Mouse (Mus musculus): ENCODE results near the gene Slc22a17. TPM values are rescaled to one million over a fixed set of nuclear protein-coding genes. Genes with fewer than 3 reads are reported as not detected.
"Not testable (repeated sequence)": the region's sequence is repeated elsewhere in the genome, so short reads cannot be mapped to it uniquely, and the experiment has no call there.

Gene Slc22a17
- total RNA-seq (2015): 1.3 and 3.0 TPM in 2 replicates
- 1.3 and 1.4 TPM in 2 replicates for total RNA-seq (2017)

GRCm38 (mm10) chr14:54912886-54913285 is at the start of gene Slc22a17:
Gene Slc22a17, minus strand, starts transcription at chr14:54913132.
- peak; percentile 70 for ATAC-seq (replicated peaks; ENCODE audit: poor library complexity)

GRCm38 (mm10) chr14:54962714-54963113 is 49.8 kb upstream of the Slc22a17 start:
- ATAC-seq (replicated peaks; ENCODE audit: poor library complexity): no peak

- ATAC-seq (replicated peaks; ENCODE audit: poor library complexity): no peak
Observed at GRCm38 (mm10) chr14:54961487-54961886, 48.6 kb upstream of the Slc22a17 start.

DNA sequence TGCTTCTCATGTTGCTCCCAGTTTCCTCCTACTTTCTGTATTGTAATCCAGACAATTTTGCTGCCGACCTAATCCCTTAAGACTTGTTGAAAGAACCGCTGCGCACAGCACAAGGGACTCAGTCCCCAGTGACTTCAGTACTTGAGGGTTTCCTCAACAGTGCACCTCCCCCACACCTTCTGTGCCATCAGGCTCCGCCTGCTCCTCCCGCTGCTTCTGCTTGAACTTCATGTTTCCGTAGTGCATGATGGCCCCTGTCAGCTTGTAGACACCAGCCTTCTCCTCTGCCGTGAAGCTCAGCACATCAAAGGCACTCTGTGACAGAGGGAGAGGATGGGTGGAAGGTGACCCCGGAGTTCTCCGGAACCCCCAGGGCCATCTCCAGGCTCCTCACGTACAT is 47.8 kb upstream of the Slc22a17 start:
- ATAC-seq (replicated peaks; ENCODE audit: poor library complexity): no peak

DNA sequence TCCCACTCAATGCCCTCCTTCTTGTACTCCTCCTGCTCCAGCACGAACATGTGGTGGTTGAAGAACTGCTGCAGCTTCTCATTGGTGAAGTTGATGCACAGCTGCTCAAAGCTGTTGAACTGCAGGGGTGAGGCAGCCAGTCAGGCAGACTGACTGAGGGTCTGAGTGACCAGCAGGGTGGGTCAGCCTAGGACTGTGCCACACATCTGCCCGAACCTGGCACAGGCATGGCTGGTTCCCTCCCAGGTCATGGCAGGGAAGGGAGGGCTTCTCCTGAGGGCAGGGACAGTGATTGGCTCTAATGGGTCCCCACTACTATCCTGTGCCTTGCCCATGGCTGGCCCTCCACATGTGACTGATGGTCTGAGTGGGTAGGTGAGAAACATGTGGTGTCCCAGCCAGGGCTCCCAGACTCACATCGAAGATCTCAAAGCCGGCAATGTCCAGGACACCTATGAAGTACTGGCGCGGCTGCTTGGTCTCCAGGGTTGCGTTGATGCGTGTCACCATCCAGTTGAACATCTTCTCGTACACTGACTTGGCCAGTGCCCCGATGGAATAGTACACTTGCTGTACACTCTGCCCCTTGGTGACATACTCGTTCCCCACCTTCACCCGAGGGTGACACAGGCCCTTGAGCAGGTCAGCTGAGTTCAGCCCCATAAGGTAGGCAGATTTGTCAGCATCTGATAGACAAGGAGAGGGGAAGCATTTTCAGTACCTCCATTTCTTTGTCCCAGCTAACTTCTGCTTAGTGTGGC is 47.1 kb upstream of the Slc22a17 start:
- ATAC-seq (replicated peaks; ENCODE audit: poor library complexity): not testable (repeated sequence)

GRCm38 (mm10) chr14:54959197-54959596 is 46.3 kb upstream of the Slc22a17 start:
- no peak for ATAC-seq (replicated peaks; ENCODE audit: poor library complexity)

- no peak for ATAC-seq (replicated peaks; ENCODE audit: poor library complexity)
Observed at GRCm38 (mm10) chr14:54958503-54958902, 45.6 kb upstream of the Slc22a17 start.

DNA sequence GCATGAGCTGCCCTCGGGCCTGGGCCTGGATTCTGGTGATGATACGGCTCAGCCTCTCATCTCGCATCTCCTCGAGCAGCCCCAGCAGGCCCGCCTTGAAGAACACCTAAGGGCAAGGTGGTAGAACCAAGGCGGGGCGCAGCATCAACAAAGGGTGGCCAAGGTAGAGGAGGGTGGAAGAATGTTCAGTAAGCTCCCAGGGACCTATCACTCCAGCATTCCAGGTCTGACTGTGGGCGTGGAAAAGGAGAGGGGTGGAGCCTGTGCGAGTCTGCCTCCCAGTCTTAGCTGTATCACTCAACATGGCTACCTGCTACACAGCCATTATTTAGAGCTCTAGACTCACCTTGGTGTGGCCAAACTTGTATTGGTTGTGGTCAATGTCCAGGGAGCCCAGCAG is 43.6 kb upstream of the Slc22a17 start:
- ATAC-seq (replicated peaks; ENCODE audit: poor library complexity): no peak

DNA sequence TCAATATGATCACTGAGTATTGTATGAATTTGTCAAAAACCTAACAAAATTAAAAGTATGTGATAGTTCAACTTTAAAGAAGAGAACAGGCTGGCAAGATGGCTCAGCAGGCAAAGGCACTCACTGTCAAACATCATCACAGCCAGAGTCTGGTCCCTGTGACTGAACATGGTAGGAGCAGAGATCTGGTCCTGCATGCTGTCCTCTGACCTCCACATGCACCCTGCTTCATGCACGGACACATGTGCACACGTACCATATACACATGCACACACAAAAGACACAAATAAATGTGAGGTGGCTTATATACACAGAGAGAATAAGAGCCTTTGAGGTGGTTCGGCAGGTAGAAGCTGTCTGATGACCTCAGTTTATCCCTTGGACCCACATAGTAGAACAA is 42.5 kb upstream of the Slc22a17 start:
- ATAC-seq (replicated peaks; ENCODE audit: poor library complexity): no peak

- no peak for ATAC-seq (replicated peaks; ENCODE audit: poor library complexity)
Observed at GRCm38 (mm10) chr14:54954474-54954873, 41.5 kb upstream of the Slc22a17 start.

GRCm38 (mm10) chr14:54953664-54954206 is 40.8 kb upstream of the Slc22a17 start:
- no peak for ATAC-seq (replicated peaks; ENCODE audit: poor library complexity)

- no peak for ATAC-seq (replicated peaks; ENCODE audit: poor library complexity)
Observed at GRCm38 (mm10) chr14:54951587-54951986, 38.7 kb upstream of the Slc22a17 start.

DNA sequence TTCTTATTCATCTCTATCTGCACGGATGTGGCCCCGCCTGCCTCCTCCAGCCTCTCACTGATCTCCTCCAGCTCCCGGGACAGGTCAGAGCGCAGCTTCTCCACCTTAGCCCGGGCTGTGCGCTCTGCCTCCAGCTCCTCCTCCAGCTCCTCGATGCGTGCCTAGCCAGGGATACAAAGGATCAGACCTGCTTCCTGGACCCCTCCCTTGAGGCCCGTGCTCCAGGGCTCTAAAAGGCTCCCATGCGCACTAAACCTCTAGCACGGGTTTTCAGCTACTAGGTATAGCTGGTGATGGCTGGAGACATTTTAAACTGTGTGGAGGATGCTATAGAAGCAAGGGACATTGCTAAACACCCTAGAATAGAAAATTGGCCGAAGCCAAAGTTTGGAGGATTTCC is 37.6 kb upstream of the Slc22a17 start:
- no peak for ATAC-seq (replicated peaks; ENCODE audit: poor library complexity)

DNA sequence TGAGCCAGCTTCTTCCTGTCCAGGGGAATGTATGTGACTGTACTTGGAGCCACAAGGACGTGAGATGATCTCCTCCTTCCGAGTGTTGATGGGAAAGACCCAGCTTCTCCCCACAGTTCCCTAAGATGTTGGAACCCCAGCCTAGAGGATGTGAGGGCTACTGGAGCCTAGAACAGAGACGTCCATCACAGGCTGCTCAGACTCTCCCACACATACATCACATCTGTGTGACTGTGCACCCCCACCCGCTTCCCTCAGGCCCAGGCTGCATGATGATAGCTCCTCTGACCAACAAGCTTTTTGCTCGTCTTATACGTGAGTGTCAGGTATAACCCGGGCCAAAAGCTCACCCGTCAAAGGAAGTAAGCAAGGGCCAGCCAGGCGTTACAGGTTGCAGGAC is 35.8 kb upstream of the Slc22a17 start:
- ATAC-seq (replicated peaks; ENCODE audit: poor library complexity): no peak

DNA sequence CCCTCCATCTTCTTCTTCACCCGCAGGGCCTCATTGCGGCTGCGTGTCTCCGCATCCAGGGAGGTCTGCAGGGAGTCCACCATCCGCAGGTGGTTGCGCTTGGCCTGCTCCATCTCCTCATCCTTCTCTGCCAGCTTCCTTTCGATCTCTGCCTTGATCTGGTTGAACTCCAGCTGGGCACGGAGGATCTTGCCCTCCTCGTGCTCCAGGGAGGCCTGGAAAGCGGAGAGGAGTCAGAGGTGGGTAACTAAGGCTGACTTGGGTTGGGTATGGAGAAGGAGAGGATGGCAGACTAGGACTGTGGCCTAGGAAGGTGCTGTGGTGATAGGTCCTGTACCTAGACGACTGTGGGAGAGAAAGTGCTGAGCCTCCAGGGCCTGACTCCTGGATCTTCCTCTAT is 34.1 kb upstream of the Slc22a17 start:
- ATAC-seq (replicated peaks; ENCODE audit: poor library complexity): not testable (repeated sequence)

DNA sequence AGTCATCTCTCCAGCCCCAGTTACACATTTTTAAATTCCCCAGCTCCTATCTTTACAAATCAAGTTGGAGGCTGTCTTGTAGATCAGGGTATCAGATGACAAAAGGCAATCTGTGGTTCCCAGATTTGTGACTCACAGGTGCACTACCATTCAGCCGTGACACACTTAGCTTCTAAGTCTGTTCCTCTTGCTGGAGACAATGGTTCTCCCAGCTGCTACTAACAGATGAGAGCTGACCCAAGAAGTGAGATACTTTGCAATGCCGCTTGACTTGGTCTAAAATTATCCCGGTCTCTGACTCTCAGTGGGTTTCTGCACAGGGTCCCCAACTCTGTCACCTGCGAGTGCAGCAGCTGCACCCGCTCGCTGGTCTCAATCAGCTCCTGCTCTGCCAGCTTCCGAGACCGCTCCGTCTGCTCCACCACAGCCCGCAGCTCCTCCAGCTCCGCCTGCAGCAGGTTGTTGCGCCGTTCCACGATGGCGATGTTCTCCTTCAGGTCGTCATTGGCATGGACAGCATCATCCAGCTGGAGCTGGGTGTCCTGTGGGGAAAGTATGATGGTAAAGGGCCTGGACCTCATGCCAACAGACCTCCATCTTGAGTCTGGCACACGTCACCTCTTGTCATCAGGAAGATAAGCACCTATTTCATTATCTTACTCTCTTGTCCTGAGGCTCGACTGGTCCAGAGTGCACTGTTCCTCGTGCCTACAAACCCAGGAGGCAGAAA is 33.2 kb upstream of the Slc22a17 start:
- ATAC-seq (replicated peaks; ENCODE audit: poor library complexity): no peak

DNA sequence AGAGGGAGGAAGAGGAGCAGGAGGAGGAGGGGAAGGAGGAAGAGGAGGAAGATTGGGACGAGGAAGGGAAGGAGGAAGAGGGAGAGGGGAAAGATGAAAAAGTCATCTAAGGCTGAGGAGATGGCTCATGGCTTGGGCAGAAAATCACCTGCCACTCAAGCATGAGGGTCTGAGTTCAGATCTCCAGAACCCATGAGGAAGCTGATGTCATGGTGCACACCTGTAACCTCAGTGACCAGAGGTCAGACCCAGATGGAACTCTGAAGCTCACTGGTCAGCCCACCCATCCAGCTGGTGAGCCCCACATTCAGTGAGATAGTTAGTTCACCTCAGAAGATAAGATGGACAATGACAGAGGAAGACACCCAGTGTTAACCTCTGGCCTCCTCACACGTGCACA is 32.0 kb upstream of the Slc22a17 start:
- no peak for ATAC-seq (replicated peaks; ENCODE audit: poor library complexity)

DNA sequence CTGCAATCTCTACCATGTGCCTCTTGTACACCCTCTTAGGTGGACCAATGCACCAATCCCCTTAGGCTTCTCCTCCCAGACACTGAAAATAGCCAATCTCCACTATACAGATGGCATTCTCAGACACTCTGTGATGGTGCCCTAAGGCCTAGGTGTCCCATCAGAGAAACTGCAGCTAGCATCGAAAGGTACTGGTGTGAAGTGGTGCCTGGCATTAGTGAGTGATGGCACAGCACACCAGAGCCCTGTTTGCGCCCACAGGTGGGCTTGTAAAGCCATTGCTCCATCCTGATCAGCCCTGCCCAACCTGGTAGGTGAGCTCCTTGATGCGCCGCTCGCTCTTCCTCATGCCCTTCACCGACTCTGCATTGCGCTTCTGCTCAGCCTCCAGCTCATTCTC is 31.0 kb upstream of the Slc22a17 start:
- ATAC-seq (replicated peaks; ENCODE audit: poor library complexity): no peak

DNA sequence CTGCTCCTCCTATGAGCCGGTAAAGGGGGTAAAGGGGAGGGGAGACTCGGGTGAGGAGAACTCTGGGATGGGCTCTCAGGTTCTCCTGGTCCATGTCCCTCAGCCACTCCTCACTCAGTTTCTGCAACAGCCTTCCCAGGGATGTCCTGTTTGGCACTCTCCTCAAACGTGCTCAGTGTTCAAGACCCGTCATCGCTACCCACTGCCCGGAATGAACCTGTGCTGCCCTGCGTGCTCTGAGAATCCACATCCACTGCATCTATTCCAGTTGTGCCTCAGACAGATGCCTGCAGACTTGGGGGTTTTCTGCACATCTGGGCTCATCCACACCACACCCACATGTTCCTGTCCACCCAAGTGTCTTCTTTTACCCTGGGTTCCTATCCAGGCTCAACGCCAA is 29.5 kb upstream of the Slc22a17 start:
- no peak for ATAC-seq (replicated peaks; ENCODE audit: poor library complexity)

DNA sequence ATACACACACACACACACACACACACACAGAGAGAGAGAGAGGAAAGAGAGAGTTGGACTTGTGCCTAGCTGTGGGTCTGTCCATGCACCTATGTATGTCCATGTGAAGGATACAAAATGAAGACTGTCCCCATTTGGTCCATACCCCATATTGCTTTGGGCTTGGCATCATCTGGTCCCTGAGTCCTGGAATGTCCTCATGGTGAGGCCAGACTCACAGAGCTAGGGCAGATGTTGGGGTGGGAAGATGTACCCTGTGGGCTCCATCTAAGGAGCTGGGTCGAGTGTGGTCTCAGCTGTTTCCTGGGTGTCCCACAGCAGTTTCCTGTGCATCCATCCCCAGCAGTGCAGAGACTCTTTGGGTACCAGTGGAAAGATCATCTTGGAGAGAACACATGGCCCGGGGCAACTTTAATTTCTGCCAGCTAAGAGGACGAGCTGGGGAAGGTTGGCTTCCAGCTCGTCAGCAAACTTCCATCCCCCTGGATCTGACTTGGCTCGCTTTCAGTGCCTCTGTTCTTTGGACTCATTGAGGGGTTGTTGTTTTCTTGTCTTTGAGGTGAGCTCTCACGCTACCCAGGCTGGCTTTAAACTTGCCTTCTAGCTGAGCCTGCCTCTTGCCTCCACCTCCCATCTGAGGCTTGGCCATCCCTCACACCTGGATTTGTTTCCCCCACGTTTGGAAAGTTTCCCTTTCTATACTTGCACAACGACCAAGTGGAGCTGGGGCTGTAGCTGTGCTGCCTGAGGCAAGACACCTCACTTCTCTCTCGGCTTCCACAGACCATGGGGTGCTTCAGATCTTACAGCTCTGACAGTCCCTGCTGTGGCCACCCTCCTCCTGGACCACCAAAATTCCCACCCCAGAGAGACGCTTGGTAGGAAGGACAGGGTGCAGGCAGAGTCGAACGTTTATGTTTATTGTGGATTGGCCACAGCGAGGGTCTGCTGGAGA is 28.4 kb upstream of the Slc22a17 start:
- ATAC-seq (replicated peaks; ENCODE audit: poor library complexity): no peak

GRCm38 (mm10) chr14:54940176-54940530 is 27.2 kb upstream of the Slc22a17 start:
- no peak for ATAC-seq (replicated peaks; ENCODE audit: poor library complexity)

Data from megakaryocyte progenitor cell, adult 5-6 weeks (primary cell).